Mouse (Mus musculus): ENCODE measurements around the gene Ptprj. TPM values are rescaled to one million over a fixed set of nuclear protein-coding genes. Genes with fewer than 3 reads are reported as not detected.

Gene Ptprj
- total and polyA plus RNA-seq, 2 experiments: 12.1 to 35.2 TPM

DNA sequence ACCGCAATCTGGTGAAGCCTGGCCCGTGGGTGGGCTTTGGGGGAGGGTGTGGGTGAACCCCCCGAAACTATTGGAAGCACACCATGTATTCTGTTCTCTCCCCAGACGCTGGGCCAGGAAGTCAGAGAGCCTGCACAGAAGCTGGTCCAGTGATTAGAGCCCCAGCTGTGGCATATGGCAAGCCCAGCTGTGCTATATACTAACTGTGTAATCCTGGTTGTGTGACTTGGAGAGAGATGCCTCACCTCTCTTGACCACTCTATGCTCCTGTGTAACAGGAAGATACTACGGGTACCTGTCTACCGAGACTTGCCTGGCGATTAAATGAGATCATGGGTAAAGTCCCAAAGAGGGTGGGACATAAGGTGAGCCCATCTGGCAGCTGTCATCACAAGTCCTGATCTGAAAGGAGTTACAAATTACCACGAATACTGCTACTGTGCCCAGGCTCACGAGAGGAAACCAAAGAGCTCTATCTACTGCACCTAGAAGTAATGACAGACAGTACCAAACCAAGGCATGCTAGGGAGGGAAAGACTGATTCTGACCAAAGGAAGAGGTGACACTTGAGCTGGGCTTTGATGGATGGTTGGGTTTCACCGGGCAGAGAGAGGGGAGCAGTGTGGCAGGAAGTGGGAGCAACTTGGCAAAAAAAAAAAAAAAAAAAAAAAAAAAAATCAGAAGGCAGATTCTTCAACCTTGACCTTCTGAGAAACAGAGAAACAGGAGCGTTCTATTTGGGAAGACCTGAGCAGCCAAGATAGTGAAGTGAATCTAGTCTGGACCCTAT, 754 bp upstream of the Ptprj start:
- 18% methylated on average over 11 of the region's 11 CpGs for WGBS
- Histone ChIP-seq H3K79me2 (ENCODE audit: control insufficient read depth, insufficient read depth, low read length) (peaks cover 9% of the 10 kb centered on the region), H3K4me3 (ENCODE audit: insufficient read depth, low read depth, low read length) (peak overlapping the region; percentile 98), H3K27me3 (ENCODE audit: control insufficient read depth, insufficient read depth, low read length) (no peaks in the 10 kb centered on the region), H3K9ac (ENCODE audit: low read depth, low read length) (peak overlapping the region; percentile 93), H3K36me3 (ENCODE audit: control insufficient read depth, insufficient read depth, low read length) (no peaks in the 10 kb centered on the region), H3K27ac (replicated peaks; ENCODE audit: insufficient read depth, low read depth, low read length) (peak overlapping the region; percentile 81), H3K4me1 (ENCODE audit: control insufficient read depth, insufficient read depth, low read length) (peaks cover 11% of the 10 kb centered on the region)
- DNase-seq (ENCODE audit: extremely low read depth, low read depth, low spot score): no peak
- TF ChIP-seq CTCF (IDR thresholded peaks at IDR 0.05; ENCODE audit: low read depth, low read length) (no peak), POLR2A (IDR thresholded peaks at IDR 0.05; ENCODE audit: extremely low read depth, insufficient read depth, low read length) (no peak)

DNA sequence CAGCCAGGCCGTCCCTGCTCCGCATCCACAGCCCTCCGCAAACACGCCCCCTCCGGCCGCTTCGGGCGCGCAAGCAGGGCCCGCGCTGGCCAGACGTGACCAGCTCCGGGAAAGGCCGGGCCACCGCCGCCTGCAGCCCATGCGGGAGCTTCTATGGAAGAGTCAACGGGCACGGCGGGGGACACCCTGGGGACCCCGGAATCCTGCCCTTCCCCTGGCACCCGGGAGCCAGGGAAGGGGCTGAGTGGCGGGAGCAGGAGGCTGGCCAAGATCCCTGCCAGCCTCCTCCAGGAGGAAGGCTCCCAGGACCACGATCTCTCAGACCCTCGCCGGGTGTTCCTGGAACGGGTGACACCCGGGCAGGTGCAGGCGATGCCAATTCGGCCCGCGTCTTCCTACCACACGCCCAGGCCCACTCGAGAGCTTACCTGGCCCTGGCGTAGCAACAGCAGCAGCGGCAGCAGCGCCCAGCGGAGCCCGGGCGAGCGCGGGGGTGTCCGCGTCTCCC, 665 bp downstream of the Ptprj start:
- H3K9ac ChIP-seq (ENCODE audit: low read depth, low read length): peak overlapping the region; percentile 93
- peaks cover 18% of the 10 kb centered on the region for H3K79me2 ChIP-seq (ENCODE audit: control insufficient read depth, insufficient read depth, low read length)
- H3K27ac ChIP-seq (replicated peaks; ENCODE audit: insufficient read depth, low read depth, low read length): peak overlapping the region; percentile 81
- under 1% methylated on average over 44 of the region's 44 CpGs for WGBS
- no peaks in the 10 kb centered on the region for H3K27me3 ChIP-seq (ENCODE audit: control insufficient read depth, insufficient read depth, low read length)
- peak; percentile 27 for TF ChIP-seq CTCF (IDR thresholded peaks at IDR 0.05; ENCODE audit: low read depth, low read length)
- TF ChIP-seq POLR2A (IDR thresholded peaks at IDR 0.05; ENCODE audit: extremely low read depth, insufficient read depth, low read length): no peak
- H3K36me3 ChIP-seq (ENCODE audit: control insufficient read depth, insufficient read depth, low read length): no peaks in the 10 kb centered on the region
- H3K4me1 ChIP-seq (ENCODE audit: control insufficient read depth, insufficient read depth, low read length): peaks cover 16% of the 10 kb centered on the region
- DNase-seq (ENCODE audit: extremely low read depth, low read depth, low spot score): peak; percentile 66
- peak overlapping the region; percentile 98 for H3K4me3 ChIP-seq (ENCODE audit: insufficient read depth, low read depth, low read length)

DNA sequence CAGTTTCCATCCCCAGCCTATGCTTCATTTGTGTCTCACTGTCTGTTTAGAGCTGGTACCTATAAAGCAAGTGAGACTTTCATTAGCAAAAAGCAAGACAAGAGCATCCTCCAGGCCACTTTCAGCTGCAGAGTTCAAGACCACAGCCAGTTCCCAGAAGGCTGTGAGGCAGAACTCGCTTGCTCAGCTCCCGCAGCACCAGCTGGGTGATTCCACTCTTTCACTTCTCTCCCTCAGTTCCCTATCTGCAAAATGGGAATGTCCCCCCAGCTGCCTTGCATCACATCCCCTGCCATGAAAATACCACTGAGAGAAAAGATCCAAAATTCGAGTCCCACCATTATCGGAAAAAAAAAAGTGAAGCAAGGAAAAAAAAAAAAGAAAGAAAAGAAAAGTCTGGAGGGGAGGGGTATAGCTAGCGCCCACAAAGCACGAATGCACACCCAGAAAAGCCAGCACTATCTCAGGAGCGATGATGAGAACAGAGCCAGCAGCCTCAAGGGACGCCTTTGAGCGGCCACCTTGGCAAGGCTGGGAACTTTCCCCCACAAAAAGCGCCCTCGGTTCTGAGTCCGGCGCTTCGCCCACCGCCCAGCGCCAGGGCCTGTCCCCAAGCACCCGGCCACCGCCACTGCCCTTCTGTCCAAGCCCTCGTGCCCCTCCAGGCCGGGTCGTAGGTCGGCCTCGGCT, 1.3 kb downstream of the Ptprj start:
- Histone ChIP-seq H3K4me1 (ENCODE audit: control insufficient read depth, insufficient read depth, low read length) (peaks cover 18% of the 10 kb centered on the region), H3K79me2 (ENCODE audit: control insufficient read depth, insufficient read depth, low read length) (peaks cover 23% of the 10 kb centered on the region), H3K27me3 (ENCODE audit: control insufficient read depth, insufficient read depth, low read length) (no peaks in the 10 kb centered on the region), H3K36me3 (ENCODE audit: control insufficient read depth, insufficient read depth, low read length) (no peaks in the 10 kb centered on the region), H3K4me3 (ENCODE audit: insufficient read depth, low read depth, low read length) (peak overlapping the region; percentile 98), H3K27ac (replicated peaks; ENCODE audit: insufficient read depth, low read depth, low read length) (peak overlapping the region; percentile 81), H3K9ac (ENCODE audit: low read depth, low read length) (peak overlapping the region; percentile 93)
- DNase-seq (ENCODE audit: extremely low read depth, low read depth, low spot score): no peak
- TF ChIP-seq POLR2A (IDR thresholded peaks at IDR 0.05; ENCODE audit: extremely low read depth, insufficient read depth, low read length) (no peak), CTCF (IDR thresholded peaks at IDR 0.05; ENCODE audit: low read depth, low read length) (no peak)
- WGBS: 2% methylated on average over 23 of the region's 23 CpGs

DNA sequence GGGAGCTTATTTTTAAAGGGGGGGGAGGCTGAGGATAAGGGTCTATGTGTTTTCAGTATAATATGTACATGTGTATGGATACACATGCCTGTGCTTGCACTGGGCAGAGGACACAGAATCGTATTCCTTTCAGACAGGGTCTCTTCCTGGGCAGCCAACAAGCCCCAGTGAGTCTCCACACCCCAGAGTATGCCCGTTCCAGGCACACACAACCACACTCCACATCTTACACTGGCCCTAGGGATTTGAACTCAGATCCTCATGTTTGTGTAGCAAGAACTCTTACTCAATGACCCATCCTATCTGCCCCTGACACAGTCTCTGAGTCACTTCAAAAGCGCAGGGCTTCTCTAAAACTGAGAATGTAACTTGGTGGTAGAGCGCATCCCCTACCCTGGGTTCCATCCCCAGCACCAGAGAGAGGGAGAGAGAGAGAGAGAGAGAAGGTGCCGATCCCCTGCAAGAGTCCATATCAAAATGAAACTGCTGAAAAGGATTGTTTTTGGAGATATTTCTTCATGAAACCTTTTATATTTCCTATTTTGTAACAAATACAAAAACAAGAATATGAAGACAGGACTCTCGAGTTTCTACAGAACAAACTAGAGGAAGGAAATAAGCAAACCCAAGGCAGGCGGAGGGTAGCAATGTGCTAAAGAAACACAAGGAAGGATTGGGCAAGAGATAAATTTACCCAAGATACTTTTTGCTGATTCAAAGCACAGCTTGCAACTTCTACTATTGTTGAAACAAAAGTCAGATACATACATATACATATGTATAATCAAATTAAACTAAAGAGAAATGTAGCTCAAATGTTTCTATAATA, 2.8 kb downstream of the Ptprj start:
- H3K4me1 ChIP-seq (ENCODE audit: control insufficient read depth, insufficient read depth, low read length): peaks cover 16% of the 10 kb centered on the region
- peak overlapping the region; percentile 57 for H3K27ac ChIP-seq (replicated peaks; ENCODE audit: insufficient read depth, low read depth, low read length)
- H3K79me2 ChIP-seq (ENCODE audit: control insufficient read depth, insufficient read depth, low read length): peaks cover 31% of the 10 kb centered on the region
- H3K27me3 ChIP-seq (ENCODE audit: control insufficient read depth, insufficient read depth, low read length): no peaks in the 10 kb centered on the region
- 0 out of 2 replicates have a peak overlapping the region, but pooled peaks have one; percentile 3 for H3K4me3 ChIP-seq (ENCODE audit: insufficient read depth, low read depth, low read length)
- no peak for TF ChIP-seq CTCF (IDR thresholded peaks at IDR 0.05; ENCODE audit: low read depth, low read length)
- no peak for TF ChIP-seq POLR2A (IDR thresholded peaks at IDR 0.05; ENCODE audit: extremely low read depth, insufficient read depth, low read length)
- no peaks in the 10 kb centered on the region for H3K36me3 ChIP-seq (ENCODE audit: control insufficient read depth, insufficient read depth, low read length)
- DNase-seq (ENCODE audit: extremely low read depth, low read depth, low spot score): peak; percentile 54
- no peak overlapping the region for H3K9ac ChIP-seq (ENCODE audit: low read depth, low read length)
- WGBS: 71% methylated on average over 7 of the region's 7 CpGs

DNA sequence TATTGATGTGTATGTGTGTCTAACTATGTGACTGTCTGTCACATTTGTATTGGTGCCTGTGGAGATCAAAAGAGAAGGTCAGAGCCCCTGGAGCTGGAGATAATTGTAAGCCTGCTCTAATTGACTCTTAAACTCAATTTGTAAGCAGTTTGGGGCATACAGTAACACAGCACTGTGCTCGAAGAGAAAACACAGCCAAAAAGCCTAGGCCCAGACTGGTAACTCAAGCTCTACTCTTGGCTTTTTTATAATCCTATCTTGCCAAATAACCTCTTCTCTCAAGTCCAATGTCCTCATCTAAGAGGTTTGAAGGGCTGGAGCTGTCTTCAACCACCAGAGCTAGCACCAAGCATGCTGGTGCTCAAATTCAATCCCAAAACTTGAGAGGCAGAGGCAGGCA, 3.5 kb downstream of the Ptprj start:
- 19% methylated on average over 1 of the region's 1 CpGs for WGBS
- peak; percentile 96 for DNase-seq (ENCODE audit: extremely low read depth, low read depth, low spot score)
- Histone ChIP-seq H3K79me2 (ENCODE audit: control insufficient read depth, insufficient read depth, low read length) (peaks cover 38% of the 10 kb centered on the region), H3K4me1 (ENCODE audit: control insufficient read depth, insufficient read depth, low read length) (peaks cover 16% of the 10 kb centered on the region), H3K27ac (replicated peaks; ENCODE audit: insufficient read depth, low read depth, low read length) (peak overlapping the region; percentile 57), H3K9ac (ENCODE audit: low read depth, low read length) (no peak overlapping the region), H3K36me3 (ENCODE audit: control insufficient read depth, insufficient read depth, low read length) (no peaks in the 10 kb centered on the region), H3K4me3 (ENCODE audit: insufficient read depth, low read depth, low read length) (no peak overlapping the region), H3K27me3 (ENCODE audit: control insufficient read depth, insufficient read depth, low read length) (no peaks in the 10 kb centered on the region)
- TF ChIP-seq CTCF (IDR thresholded peaks at IDR 0.05; ENCODE audit: low read depth, low read length) (no peak), POLR2A (IDR thresholded peaks at IDR 0.05; ENCODE audit: extremely low read depth, insufficient read depth, low read length) (no peak)
